Mouse (Mus musculus): ENCODE results near the gene Ptgr1.
A peak's percentile ranks its signal among the peaks of the same experiment; 100 is the strongest.

Gene Ptgr1

GRCm38 (mm10) chr4:58986540-58987190 is at the start of gene Ptgr1:
Gene Ptgr1, minus strand, starts transcription at chr4:58987119.
- DNase-seq: peak; percentile 87

DNA sequence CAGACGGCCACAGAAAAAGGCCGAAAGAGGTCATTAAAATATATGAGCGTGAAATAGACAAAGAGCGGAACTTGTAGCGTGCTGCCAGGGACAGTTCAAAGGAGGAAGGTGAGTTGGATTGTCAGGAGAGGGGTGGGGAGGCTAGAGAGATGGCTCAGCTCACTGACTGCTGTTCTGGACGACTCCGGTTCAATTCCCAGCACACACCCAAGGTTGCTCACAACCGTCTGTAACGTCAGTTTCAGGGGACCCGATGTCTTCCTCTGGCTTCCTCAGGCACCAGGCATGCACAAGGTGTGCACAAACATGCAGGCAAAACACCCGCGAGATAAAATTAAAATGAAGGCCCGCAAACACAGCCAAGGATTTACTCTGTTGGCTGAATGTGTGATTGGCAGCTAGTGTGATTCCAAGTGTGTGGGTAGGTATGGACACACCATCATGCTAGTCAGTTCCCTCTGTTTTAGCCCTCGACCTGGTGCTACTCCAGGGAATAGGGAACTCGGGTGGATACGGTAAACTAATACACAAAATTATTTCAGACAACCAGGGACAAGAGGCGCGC is 48.9 kb upstream of the Ptgr1 start:
- DNase-seq: no peak

DNA sequence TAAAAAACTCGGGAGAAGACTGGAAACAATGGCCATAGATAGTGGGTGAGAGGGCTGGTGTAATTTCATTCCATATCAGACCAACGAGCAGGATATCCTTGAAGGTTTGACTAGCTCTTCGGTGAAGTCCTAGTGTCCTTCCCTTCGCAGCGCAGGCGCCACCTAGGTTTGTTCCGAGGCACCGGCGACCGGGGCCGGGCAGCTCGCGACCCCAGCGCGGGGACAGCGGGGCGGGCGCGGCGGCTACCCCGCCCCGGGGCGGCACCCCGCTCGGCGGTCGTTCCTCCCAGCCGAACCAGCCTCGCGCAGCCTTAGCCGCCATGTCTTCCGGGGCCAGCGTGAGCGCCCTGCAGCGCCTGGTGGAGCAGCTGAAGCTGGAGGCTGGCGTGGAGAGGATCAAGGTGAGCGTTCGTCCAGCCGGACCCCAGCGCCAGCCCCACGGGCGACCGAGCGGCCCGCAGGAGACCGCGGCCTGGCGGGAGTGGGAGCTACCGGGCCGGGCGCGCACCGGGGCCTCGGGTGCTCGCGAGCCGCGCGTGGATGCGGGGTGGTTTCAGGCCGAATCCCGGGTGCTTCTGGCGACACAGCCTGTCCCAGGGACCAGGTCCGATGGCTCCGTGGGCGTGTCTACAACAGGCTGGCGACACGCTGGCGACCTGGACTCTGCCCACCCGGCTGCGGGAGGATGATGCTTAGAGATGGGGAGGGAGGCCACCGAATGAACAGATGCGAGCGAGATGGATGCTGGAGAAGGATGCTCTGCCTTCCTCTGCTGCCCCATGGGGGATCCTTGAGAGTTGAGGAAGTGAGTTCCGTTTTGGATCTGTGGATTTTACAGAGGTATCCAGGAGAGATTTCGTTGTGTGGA is 48.2 kb upstream of the Ptgr1 start, which contains the start of gene Gng10:
Gene Gng10, plus strand, starts transcription at position 171 of the 868 bp plus-strand sequence.
- DNase-seq: peak; percentile 68

DNA sequence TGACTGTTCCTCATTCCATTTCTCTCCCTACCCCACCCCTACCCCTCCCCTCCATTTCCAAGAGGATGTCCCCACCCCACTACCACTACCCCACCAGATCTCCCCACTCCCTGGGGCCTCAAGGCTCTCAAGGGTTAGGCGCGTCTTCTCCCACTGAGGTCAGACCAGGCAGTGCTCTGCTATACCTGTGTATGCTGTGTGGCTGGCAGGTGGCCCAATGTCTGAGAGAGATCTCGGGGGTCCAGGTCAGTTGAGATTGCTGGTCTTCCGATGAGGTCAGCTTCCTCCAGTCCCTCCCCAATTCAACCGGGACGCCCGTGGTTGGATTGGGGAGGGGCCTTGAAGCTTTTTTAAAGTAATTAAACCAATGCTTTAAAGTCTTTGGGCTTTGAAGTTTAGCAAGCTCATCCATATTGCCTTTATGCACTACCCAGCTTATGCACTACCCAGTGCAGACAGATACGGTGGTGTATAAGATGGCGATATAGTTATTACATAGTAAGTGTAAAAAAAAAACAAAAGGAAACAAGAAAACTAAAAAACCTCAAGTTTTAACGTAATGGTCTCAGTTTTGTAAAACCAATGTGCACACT is 47.5 kb upstream of the Ptgr1 start:
- DNase-seq: peak; percentile 31

DNA sequence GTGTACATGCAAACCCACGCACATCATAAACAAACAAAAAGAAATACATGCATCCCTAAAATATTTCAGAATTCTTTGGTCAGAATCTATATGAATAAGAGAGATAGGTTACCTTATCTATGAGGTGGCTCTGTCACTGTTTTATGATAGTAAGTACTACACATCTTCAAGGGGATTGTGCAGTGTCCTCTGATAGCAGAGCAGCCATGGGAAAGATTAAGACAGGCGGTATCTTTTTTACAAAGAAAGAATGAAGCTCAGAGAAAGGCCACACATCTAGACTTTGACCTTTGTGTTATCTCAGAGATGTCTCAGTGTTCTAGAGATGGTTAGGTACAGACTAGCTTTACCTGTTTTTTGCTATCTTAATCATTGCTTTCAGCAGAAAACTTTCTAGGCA is 30.0 kb upstream of the Ptgr1 start:
- DNase-seq: no peak

- no peak for DNase-seq
Measured at GRCm38 (mm10) chr4:59015181-59015580, 28.3 kb upstream of the Ptgr1 start.

DNA sequence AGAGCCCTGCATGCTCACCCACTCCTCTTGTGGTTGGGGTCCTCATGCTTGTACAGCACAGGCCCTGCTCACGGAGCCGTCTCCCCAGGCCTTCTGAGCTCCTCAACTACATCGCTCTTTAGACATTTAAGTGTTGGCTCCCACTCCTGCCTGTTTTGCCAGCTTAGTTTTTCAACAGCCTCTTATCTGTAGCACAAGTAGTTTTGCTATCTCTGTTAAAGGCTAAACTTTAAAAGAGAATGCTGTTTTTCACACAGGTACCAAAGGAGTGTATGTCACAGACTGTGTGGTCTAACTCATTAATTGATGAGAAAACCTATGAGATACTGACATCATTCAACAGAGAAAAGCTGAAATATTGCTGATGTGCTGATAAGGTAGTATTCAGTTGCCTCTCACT is 24.5 kb upstream of the Ptgr1 start:
- DNase-seq: no peak

- DNase-seq: no peak
Measured at GRCm38 (mm10) chr4:59009696-59010095, 22.8 kb upstream of the Ptgr1 start.

- no peak for DNase-seq
Measured at GRCm38 (mm10) chr4:59009186-59009585, 22.3 kb upstream of the Ptgr1 start.

DNA sequence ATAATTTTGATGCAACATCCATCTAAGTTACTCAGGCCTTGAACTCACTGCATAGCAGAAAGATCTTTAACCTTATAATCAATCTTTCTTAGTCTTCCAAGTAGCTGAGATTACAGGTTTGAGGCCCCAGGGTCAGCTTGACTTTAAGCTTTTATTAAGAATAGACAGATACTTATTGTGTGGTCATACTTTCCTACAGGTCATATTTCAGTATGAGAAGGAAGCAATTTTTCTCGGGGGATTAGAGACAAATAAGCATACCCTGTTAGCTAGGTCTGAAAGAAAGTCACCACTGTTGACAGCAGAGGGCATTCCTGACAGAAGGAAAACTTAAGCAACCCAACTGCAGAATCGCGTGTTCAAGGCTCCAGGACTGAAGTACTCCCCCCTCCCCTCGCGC is 21.1 kb upstream of the Ptgr1 start:
- DNase-seq: no peak

GRCm38 (mm10) chr4:59007016-59007415 is 20.1 kb upstream of the Ptgr1 start:
- no peak for DNase-seq

DNA sequence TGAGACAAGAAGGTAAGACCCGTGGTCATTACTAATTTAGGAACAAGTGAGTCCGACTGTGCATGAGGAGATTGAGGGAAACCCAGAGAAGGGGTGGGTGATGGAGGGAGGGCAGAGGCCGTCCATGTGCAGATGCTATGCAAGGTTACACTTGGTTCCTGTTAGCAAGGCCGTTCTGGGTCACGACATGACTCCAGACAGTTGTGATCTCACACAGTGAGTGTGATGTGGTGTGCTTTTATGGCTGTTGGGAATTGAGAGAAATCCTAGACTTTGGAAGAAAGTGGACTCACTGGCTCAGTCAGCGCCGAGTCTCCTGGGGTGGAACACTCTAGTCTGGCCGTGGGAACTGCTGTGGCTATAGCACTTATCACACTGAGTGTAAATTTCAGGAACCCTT is 19.3 kb upstream of the Ptgr1 start:
- DNase-seq: no peak

DNA sequence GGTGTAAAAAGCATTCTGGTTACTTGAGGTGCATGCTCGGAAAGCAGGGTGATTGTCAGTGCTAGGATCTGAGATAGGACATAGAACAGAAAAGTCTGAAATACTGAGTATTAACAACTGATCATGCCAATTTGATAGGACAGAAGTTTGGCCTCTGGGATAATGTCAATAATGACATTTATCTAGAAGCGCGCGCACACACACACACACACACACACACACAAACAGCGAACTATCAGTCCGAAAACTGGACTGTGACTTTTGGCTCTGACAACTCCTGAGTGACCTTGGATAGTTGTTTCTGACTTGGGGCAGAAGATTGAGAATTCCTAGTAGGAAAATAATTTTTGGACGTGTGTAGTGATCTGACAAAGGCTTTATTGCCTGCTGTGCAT is 16.9 kb upstream of the Ptgr1 start:
- no peak for DNase-seq

- peak; percentile 89 for DNase-seq
Measured at GRCm38 (mm10) chr4:59002948-59003805, 16.3 kb upstream of the Ptgr1 start, which contains the start of gene Gm20503. Gene Gm20503, plus strand, starts transcription at chr4:59003210.

GRCm38 (mm10) chr4:59000614-59001013 is 13.7 kb upstream of the Ptgr1 start:
- peak; percentile 14 for DNase-seq

GRCm38 (mm10) chr4:58999686-59000085 is 12.8 kb upstream of the Ptgr1 start:
- DNase-seq: peak; percentile 79

DNA sequence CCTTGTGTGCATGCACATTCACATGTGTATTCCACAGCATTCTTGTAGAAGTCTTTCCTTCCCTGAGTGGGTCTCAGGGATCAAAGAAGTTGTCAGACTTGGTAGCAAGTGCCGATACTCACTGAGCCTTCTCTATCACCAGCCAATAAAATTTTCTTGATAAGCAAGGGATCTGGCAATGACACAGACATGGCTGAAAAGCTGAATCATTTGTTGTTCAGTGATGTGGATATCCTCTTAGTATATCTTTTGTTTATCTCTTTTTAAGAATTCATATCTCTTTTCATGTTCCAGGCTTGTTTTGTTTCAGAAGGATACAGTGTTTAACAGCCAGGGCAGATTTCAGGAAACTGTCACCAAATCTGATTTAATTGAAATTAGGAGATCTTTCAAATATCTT is 11.8 kb upstream of the Ptgr1 start:
- DNase-seq: no peak

- DNase-seq: no peak
Measured at GRCm38 (mm10) chr4:58997081-58997480, 10.2 kb upstream of the Ptgr1 start.

DNA sequence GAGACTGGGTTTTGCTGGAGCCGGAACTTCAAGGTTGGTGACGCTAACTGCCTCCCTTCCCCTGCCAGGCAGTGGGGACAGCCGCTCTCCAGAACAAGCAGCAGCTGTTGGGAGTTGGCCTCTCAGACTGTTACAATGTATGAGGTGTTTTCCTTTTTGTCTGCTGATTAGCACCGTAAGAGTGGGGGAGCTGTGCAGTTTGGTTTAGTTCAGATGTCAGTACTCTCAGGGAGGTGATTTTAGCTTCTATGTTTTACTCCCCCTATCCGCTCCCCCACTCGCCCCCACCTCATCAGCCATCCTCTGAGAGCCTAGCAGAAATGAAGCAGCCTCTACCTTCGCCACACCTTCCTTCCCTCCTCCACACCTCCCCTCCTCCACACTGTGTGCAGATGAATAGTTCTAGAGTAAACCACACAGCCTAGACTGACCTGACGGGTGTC is 8.4 kb upstream of the Ptgr1 start:
- no peak for DNase-seq

GRCm38 (mm10) chr4:58994762-58995161 is 7.8 kb upstream of the Ptgr1 start, which contains the start of gene Dnajc25:
Gene Dnajc25, plus strand, starts transcription at chr4:58995062.
- no peak for DNase-seq

DNA sequence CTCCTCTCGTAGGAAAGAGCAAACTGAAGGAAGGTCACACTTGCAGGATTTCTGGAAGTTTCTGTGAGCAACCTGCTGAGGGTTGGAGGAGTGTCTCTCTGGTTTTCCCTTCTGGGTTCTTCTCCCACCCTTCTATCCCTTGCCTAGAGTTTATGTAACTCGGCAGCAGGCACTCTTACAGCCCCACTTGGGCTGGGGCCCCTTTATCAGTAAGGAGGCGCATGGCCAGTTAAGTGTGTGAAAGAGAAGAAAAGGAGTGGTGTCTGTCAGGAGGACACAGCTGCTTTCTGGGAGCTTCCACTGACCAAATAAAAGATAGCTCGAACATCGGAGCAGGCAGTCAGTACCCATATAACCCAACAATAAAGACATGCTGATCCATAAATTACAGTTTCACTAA is 5.3 kb upstream of the Ptgr1 start:
- DNase-seq: no peak

Measured in right cerebral cortex, postnatal 14 days (tissue).